Mouse (Mus musculus): ENCODE measurements at regions not wholly inside any gene's neighbourhood (a gene's known extent, or its start where the extent isn't known, plus 50 kb on each side); places are given as distances from the start of the nearest gene placed in this dataset.

DNA sequence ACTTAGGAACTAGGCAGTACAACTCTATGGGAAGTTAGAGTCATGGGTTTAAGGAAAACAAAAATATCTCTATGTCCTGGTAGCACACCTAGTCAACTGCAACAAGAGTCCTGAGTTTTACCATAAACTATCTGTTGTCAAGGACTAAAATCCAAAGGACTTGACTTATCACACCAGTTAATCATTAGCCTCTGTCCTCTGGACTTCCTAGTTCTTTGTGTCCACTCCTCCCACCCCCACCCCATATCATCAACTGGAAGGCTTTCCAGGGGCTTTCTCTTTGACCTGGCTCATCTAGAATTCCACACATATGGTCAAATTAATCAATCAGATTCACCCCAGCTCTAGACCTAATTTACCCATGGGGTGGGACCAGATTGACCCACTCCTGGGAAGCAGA is 78.6 kb upstream of the Fn1 start:
- TF ChIP-seq CTCF (IDR thresholded peaks at IDR 0.05; ENCODE audit: insufficient read depth, low read length): no peak
- no peak for TF ChIP-seq POLR2A (IDR thresholded peaks at IDR 0.05; ENCODE audit: borderline replicate concordance, extremely low read depth, low read depth, low read length)

All from lung, adult 2 months (tissue).